Mouse (Mus musculus) ES-Bruce4 (cell line): ENCODE measurements around the gene Gramd4.

ENCODE experiments used
- EP300 ChIP-seq: IDR thresholded peaks from 2 replicates; pipeline ENCODE4 v1.6.1; 2011; ENCODE audit warnings: low read depth, low read length; ENCODE audit not compliant: insufficient read depth
- POLR2A ChIP-seq: IDR thresholded peaks from one replicate; pipeline ENCODE4 v1.8.1; 2011; ENCODE audit warnings: low read length; ENCODE audit not compliant: insufficient read depth

DNA sequence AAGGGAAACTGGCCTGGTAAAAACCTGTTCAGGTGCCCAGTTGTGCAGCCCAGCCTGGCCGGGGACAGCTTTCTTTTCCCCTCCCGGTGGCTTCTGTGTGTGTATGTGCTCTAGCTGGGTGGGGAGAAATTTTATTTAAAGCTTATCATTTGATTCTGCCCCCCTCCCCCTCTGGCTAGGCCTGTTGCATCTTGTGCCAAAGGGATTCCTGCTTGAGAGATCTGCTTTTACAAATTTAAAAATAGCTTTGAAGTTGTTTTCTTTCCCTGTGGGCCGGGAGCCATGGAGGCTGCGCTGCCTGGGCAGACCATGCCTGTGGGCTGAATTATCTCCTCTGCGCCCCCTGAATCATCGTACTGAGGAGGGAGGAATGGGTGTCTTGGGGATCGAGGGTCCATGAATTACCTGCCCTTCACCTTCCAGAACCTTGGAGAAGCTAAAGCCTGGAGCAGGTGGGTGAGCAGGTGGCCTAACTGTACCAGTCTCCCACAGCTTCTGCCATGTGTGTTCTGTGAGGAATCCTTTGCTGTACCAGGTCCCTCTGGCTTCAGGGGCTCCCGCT is 52.2 kb downstream of the Gramd4 start:
- TF ChIP-seq EP300 (no peak), POLR2A (no peak)
